Comparison of ENCODE assay signal across 9 mouse cellular contexts in genomic region chr7:143340601-143341281, GRCm38 (mm10).
DNase-seq lines count a peak whose midpoint lies in the region; ATAC-seq and TF ChIP-seq lines count a peak whose summit lies in the region.
"Had no signal": no experiment of that assay in that cellular context is flagged by ENCODE, and none has a peak within 500 bp of the region (broad histone marks: within the 10 kb centered on the region; RNA-seq: fewer than 3 reads in every experiment).

No protein-coding gene starts in this region.

- 54% methylated on average over 15 of the region's 15 CpGs for WGBS in midbrain, embryonic 13.5 days
- 67% methylated on average over 15 of the region's 15 CpGs for WGBS in midbrain, embryonic 11.5 days
- WGBS in hindbrain, embryonic 13.5 days, result 51% methylated on average over 15 of the region's 15 CpGs
- 66% methylated on average over 15 of the region's 15 CpGs for whole genome bisulfite sequencing in stomach, embryonic 16.5 days
- 34% methylated on average over 15 of the region's 15 CpGs for WGBS in cerebellum, adult 2 months

- ATAC-seq in midbrain, embryonic 13.5 days, result peak; percentile 72; the same call in 1 of the 2 replicates
- no peak for ATAC-seq in midbrain, embryonic 11.5 days (ENCODE audit: low FRiP score)
- ATAC-seq in hindbrain, embryonic 13.5 days (ENCODE audit: low FRiP score), result peak; percentile 84
- peak; percentile 69; the same call in 1 of the 2 replicates for ATAC-seq in stomach, embryonic 16.5 days (ENCODE audit: insufficient read depth, low FRiP score)

- TF ChIP-seq POLR2A in cerebellum, adult 2 months (IDR thresholded peaks at IDR 0.05; ENCODE audit: borderline replicate concordance, insufficient read depth, low read length), result no peak

- peaks cover 15% of the 10 kb centered on the region for H3K4me1 ChIP-seq in midbrain, embryonic 13.5 days (replicated peaks)
- no peaks in the 10 kb centered on the region for H3K4me1 ChIP-seq in midbrain, embryonic 11.5 days (ENCODE audit: control insufficient read depth, insufficient read depth, low read length)
- peaks cover 30% of the 10 kb centered on the region for H3K4me1 ChIP-seq in hindbrain, embryonic 13.5 days (replicated peaks)
- peaks cover 12% of the 10 kb centered on the region for H3K4me1 ChIP-seq in stomach, embryonic 16.5 days (ENCODE audit: control insufficient read depth, insufficient read depth, low read length)
- H3K4me1 ChIP-seq in cerebellum, adult 2 months (ENCODE audit: control insufficient read depth, insufficient read depth, low read length), result no peaks in the 10 kb centered on the region

- no peak overlapping the region for H3K4me2 ChIP-seq in midbrain, embryonic 13.5 days (replicated peaks)
- no peak overlapping the region for H3K4me2 ChIP-seq in midbrain, embryonic 11.5 days
- H3K4me2 ChIP-seq in hindbrain, embryonic 13.5 days, result no peak overlapping the region
- no peak overlapping the region for H3K4me2 ChIP-seq in stomach, embryonic 16.5 days (ENCODE audit: low read depth, low read length)
- H3K4me2 ChIP-seq: heart, embryonic 15.5 days had no signal

- no peak for DNase-seq in midbrain, embryonic 11.5 days (ENCODE audit: low spot score, missing footprints)
- DNase-seq in kidney, postnatal 36 days, result peak; percentile 10 to 18
- no peak for DNase-seq in embryo, embryonic 9.5 days (ENCODE audit: extremely low spot score)
- DNase-seq in cerebellum, adult 2 months, result no peak
- DNase-seq: lung, postnatal 10 days had no signal

- H3K27ac ChIP-seq in midbrain, embryonic 13.5 days, result no peak overlapping the region
- H3K27ac ChIP-seq in midbrain, embryonic 11.5 days (ENCODE audit: low read depth, low read length), result no peak overlapping the region
- peak overlapping the region; percentile 9; the same call in 1 of the 2 replicates for H3K27ac ChIP-seq in hindbrain, embryonic 13.5 days
- H3K27ac ChIP-seq in stomach, embryonic 16.5 days (ENCODE audit: low read length), result peak overlapping the region; percentile 66; the same call in 1 of the 2 replicates
- H3K27ac ChIP-seq in cerebellum, adult 2 months (ENCODE audit: insufficient read depth, low read length), result no peak overlapping the region

- no peaks in the 10 kb centered on the region for H3K27me3 ChIP-seq in midbrain, embryonic 13.5 days
- H3K27me3 ChIP-seq in midbrain, embryonic 11.5 days (ENCODE audit: control insufficient read depth, insufficient read depth, low read length), result no peaks in the 10 kb centered on the region
- H3K27me3 ChIP-seq in hindbrain, embryonic 13.5 days, result 0 out of 2 replicates have a peak, but pooled peaks cover 3% of the 10 kb centered on the region
- H3K27me3 ChIP-seq in stomach, embryonic 16.5 days (ENCODE audit: control insufficient read depth, insufficient read depth, low read length), result no peaks in the 10 kb centered on the region
- no peaks in the 10 kb centered on the region; the same call in 1 of the 2 replicates for H3K27me3 ChIP-seq in cerebellum, adult 2 months (ENCODE audit: control insufficient read depth, insufficient read depth, low read length)
- H3K27me3 ChIP-seq: heart, embryonic 15.5 days had no signal

- no peak overlapping the region for H3K9ac ChIP-seq in midbrain, embryonic 13.5 days (replicated peaks)
- no peak overlapping the region for H3K9ac ChIP-seq in midbrain, embryonic 11.5 days (ENCODE audit: low read length)
- no peak overlapping the region for H3K9ac ChIP-seq in hindbrain, embryonic 13.5 days
- H3K9ac ChIP-seq in stomach, embryonic 16.5 days (ENCODE audit: low read length), result no peak overlapping the region
- H3K9ac ChIP-seq: heart, embryonic 15.5 days had no signal

- TF ChIP-seq CTCF in cerebellum, adult 2 months (IDR thresholded peaks at IDR 0.05; ENCODE audit: borderline replicate concordance, insufficient read depth, low read depth, low read length), result no peak

- H3K4me3 ChIP-seq in midbrain, embryonic 13.5 days (replicated peaks), result no peak overlapping the region
- H3K4me3 ChIP-seq in midbrain, embryonic 11.5 days (ENCODE audit: low read depth, low read length), result no peak overlapping the region
- no peak overlapping the region for H3K4me3 ChIP-seq in hindbrain, embryonic 13.5 days
- H3K4me3 ChIP-seq in stomach, embryonic 16.5 days (replicated peaks; ENCODE audit: low read length), result no peak overlapping the region
- no peak overlapping the region for H3K4me3 ChIP-seq in cerebellum, adult 2 months (replicated peaks; ENCODE audit: insufficient read depth, low read depth, low read length)
- H3K4me3 ChIP-seq: heart, embryonic 15.5 days had no signal

- peaks cover 11% of the 10 kb centered on the region; the same call in 1 of the 2 replicates for H3K9me3 ChIP-seq in midbrain, embryonic 13.5 days
- peaks cover 5% of the 10 kb centered on the region; the same call in 1 of the 2 replicates for H3K9me3 ChIP-seq in midbrain, embryonic 11.5 days (ENCODE audit: control insufficient read depth, low read length)
- H3K9me3 ChIP-seq in hindbrain, embryonic 13.5 days, result 0 out of 2 replicates have a peak, but pooled peaks cover 4% of the 10 kb centered on the region
- H3K9me3 ChIP-seq in stomach, embryonic 16.5 days (replicated peaks; ENCODE audit: control insufficient read depth, low read length), result no peaks in the 10 kb centered on the region
- H3K9me3 ChIP-seq: heart, embryonic 15.5 days had no signal

- H3K36me3 ChIP-seq in midbrain, embryonic 13.5 days, result no peaks in the 10 kb centered on the region
- H3K36me3 ChIP-seq in midbrain, embryonic 11.5 days (ENCODE audit: control insufficient read depth, insufficient read depth, low read length), result no peaks in the 10 kb centered on the region
- no peaks in the 10 kb centered on the region for H3K36me3 ChIP-seq in hindbrain, embryonic 13.5 days
- no peaks in the 10 kb centered on the region for H3K36me3 ChIP-seq in stomach, embryonic 16.5 days (ENCODE audit: control insufficient read depth, insufficient read depth, low read length)
- H3K36me3 ChIP-seq: heart, embryonic 15.5 days had no signal

Comparison
In these comparisons a context has a peak if more than half of its experiments do, and no peak if none do; other contexts are left out.
1. H3K27ac ChIP-seq: peak in hindbrain, embryonic 13.5 days (single experiment) and stomach, embryonic 16.5 days (single experiment); none in midbrain, embryonic 13.5 days (single experiment), midbrain, embryonic 11.5 days (single experiment) and cerebellum, adult 2 months (single experiment).
2. DNase-seq: peak in kidney, postnatal 36 days (2 of 2); none in midbrain, embryonic 11.5 days (single experiment), embryo, embryonic 9.5 days (single experiment) and cerebellum, adult 2 months (0 of 2).